Mouse (Mus musculus) embryonic fibroblast, embryonic 13.5 days (primary cell): ENCODE measurements around the gene Cish.

Experiments used
- CTCF ChIP-seq: IDR thresholded peaks from 2 replicates; pipeline ENCODE4 v1.5.1; 2011; ENCODE audit warnings: mild to moderate bottlenecking, control low read depth, low read length, moderate library complexity, borderline replicate concordance; ENCODE audit not compliant: insufficient read depth
- POLR2A ChIP-seq: IDR thresholded peaks from 2 replicates; pipeline ENCODE4 v1.6.1; 2011; ENCODE audit warnings: low read depth, mild to moderate bottlenecking, control low read depth, low read length, moderate library complexity

GRCm38 (mm10) chr9:107315791-107316190 is 20.0 kb downstream of the Cish start:
- TF ChIP-seq CTCF (no peak), POLR2A (no peak)
